Mouse (Mus musculus) layer of hippocampus, adult 18-20 months (tissue): ENCODE results near the gene Mup14. TPM values are rescaled to one million over a fixed set of nuclear protein-coding genes. Genes with fewer than 3 reads are reported as not detected.
"Not testable (repeated sequence)": the region's sequence is repeated elsewhere in the genome, so short reads cannot be mapped to it uniquely, and the experiment has no call there.

Source experiments
- DNase-seq, 2 experiments: peaks; one replicate each; pipeline ENCODE4 v3.0.0; 2022; ENCODE audit warnings: low spot score in 2 of 2
- long read RNA-seq: library from polyadenylated mRNA; stranded (forward); transcript quantifications from one replicate; pipeline ENCODE4 v2.0.0, GENCODE M21; 2021
- total RNA-seq, 2 experiments: library from RNA; stranded (reverse); gene quantifications; 2 replicates each; pipeline ENCODE4 v1.2.3; 2021

Gene Mup14
- not detected for total RNA-seq
- long read RNA-seq, result 0 reads

DNA sequence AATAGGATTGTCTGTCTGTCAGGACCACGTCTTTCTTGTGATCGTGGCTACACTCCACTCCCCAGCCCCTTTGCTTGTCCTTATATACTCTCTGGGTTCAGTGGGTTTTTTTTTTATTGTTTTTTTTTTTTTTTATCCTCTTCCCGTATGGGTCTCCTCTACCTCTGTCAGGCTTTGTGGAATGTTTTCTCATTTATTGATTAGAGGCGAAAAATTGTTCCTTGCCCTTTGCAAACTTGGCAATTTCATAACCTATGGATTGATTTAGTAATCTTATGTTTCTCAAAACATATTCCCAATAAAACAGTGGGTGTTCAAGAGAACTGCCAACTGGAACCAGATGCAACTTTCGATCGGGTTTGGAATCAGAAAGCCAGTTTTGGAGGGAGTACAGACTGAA, at the start of gene Mup14:
Gene Mup14, minus strand, starts transcription at position 101 of the 400 bp plus-strand sequence.
- DNase-seq, result not testable (repeated sequence)

GRCm38 (mm10) chr4:61338108-61338507, 34.3 kb upstream of the Mup14 start:
- not testable (repeated sequence) for DNase-seq

Other genes starting within 250 kb of the Mup14 start
- gene Mup13, start 75.7 kb downstream of the Mup14 start, total RNA-seq, result not detected
- gene Mup15, start 135.7 kb upstream of the Mup14 start, total RNA-seq, result not detected
- not detected for gene Mup16, start 215.5 kb upstream of the Mup14 start, total RNA-seq